Mouse (Mus musculus) limb, embryonic 14.5 days (tissue): ENCODE results near the gene Arhgef3. TPM values are rescaled to one million over a fixed set of nuclear protein-coding genes. Genes with fewer than 3 reads are reported as not detected.

Experiments used
- ATAC-seq: fragments of 200-750 bp; cut with Nextera tagmentation; 2 replicates; pipeline ENCODE4 v1.8.0; 2017; ENCODE audit warnings: low read depth, moderate number of reproducible peaks, moderate TSS enrichment; ENCODE audit not compliant: low FRiP score
- DNase-seq: peaks from one replicate; pipeline ENCODE4 v3.0.0-alpha.2; 2015; ENCODE audit warnings: low spot score
- H3K27ac ChIP-seq: fragments of 300-500 bp; sonication (generic); replicated peaks from 2 replicates; pipeline ENCODE4 v1.5.1; 2014; ENCODE audit warnings: low read depth, mild to moderate bottlenecking, low read length, moderate library complexity, mixed read lengths
- H3K27me3 ChIP-seq: fragments of 300-500 bp; sonication (generic); 2 replicates; pipeline ENCODE4 v1.6.1; 2014; ENCODE audit warnings: low read length, mixed read lengths; ENCODE audit not compliant: control insufficient read depth, insufficient read depth
- H3K36me3 ChIP-seq: fragments of 300-500 bp; sonication (generic); 2 replicates; pipeline ENCODE4 v1.6.1; 2014; ENCODE audit warnings: mild to moderate bottlenecking, low read length, moderate library complexity, mixed read lengths; ENCODE audit not compliant: control insufficient read depth, insufficient read depth
- H3K4me1 ChIP-seq: fragments of 300-500 bp; sonication (generic); 2 replicates; pipeline ENCODE4 v1.6.1; 2014; ENCODE audit warnings: antibody characterized with exemption, low read length, mixed read lengths; ENCODE audit not compliant: control insufficient read depth, insufficient read depth
- H3K4me2 ChIP-seq: fragments of 300-500 bp; sonication (generic); replicated peaks from 2 replicates; pipeline ENCODE4 v1.6.1; 2014; ENCODE audit warnings: low read depth, mild to moderate bottlenecking, low read length, moderate library complexity; ENCODE audit not compliant: severe bottlenecking
- H3K4me3 ChIP-seq: fragments of 300-500 bp; sonication (generic); replicated peaks from 2 replicates; pipeline ENCODE4 v1.5.1; 2014; ENCODE audit warnings: low read length
- H3K9ac ChIP-seq: fragments of 300-500 bp; sonication (generic); 2 replicates; pipeline ENCODE4 v1.6.1; 2014; ENCODE audit warnings: mild to moderate bottlenecking, low read depth, low read length, moderate library complexity; ENCODE audit not compliant: severe bottlenecking
- H3K9me3 ChIP-seq: fragments of 300-500 bp; sonication (generic); 2 replicates; pipeline ENCODE4 v1.6.1; 2016; ENCODE audit warnings: low read length; ENCODE audit not compliant: control insufficient read depth
- POLR2A ChIP-seq: fragments of 200-500 bp; IDR thresholded peaks from 2 replicates; pipeline ENCODE4 v1.8.0; 2012; ENCODE audit warnings: inconsistent platforms, mild to moderate bottlenecking, moderate library complexity, borderline replicate concordance; ENCODE audit not compliant: insufficient read depth, insufficient read length; ENCODE audit errors: extremely low read depth
- WGBS: fragments of 180-500 bp; shearing (Covaris S2); extraction: QIAGEN DNeasy Blood & Tissue Kit; methylation state at CpG from one replicate; pipeline ENCODE4 v1.1.7; 2014; 5-methylcytosine and 5-hydroxymethylcytosine counted together
- polyA plus RNA-seq, 2 experiments: library from polyadenylated mRNA; depleted of rRNA in 1 of 2; stranded (reverse) in 1 of 2; unstranded in 1 of 2; fragments of >200 nt; fragmentation: Nextera tagmentation in 1 of 2; extraction: Ambion mirVana in 1 of 2; gene quantifications; 2 replicates each; pipeline versions ENCODE4 v1.2.1 to v1.2.3; 2012 to 2014

Gene Arhgef3
- polyA plus RNA-seq, 2 experiments = 14.3 to 22.5 TPM

DNA sequence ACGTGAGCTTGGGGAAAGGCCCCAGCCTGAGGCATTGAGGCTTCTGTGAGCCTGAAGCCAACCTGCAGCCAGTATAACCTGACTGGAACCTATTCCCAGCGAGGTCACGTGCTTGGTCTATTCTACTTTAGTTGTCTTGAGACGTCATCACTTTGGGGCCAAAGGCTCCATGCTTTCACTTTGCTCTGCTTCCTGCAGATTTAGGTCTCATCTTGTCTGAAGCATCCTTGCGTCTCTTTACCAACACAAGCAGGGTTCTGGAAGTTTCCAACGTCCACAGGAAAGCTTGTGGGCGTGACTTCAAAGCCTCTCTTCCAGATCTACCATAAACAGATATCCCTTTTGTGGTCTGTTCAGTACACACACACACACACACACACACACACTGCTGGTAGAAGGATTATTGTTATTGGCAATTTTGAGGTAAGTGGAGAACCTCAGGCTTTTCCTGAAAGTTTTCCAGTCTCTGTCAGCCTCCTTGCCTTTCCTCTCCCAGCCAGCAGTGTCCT, 135.6 kb downstream of the Arhgef3 start:
- no peak overlapping the region for H3K4me2 ChIP-seq
- no peak overlapping the region for H3K9ac ChIP-seq
- no peak for DNase-seq
- H3K9me3 ChIP-seq = no peaks in the 10 kb centered on the region
- no peak for TF ChIP-seq POLR2A
- H3K27ac ChIP-seq = no peak overlapping the region
- no peaks in the 10 kb centered on the region for H3K4me1 ChIP-seq
- WGBS = 71% methylated on average over 7 of the region's 7 CpGs
- ATAC-seq = no peak
- no peak overlapping the region for H3K4me3 ChIP-seq
- no peaks in the 10 kb centered on the region for H3K27me3 ChIP-seq
- no peaks in the 10 kb centered on the region for H3K36me3 ChIP-seq

DNA sequence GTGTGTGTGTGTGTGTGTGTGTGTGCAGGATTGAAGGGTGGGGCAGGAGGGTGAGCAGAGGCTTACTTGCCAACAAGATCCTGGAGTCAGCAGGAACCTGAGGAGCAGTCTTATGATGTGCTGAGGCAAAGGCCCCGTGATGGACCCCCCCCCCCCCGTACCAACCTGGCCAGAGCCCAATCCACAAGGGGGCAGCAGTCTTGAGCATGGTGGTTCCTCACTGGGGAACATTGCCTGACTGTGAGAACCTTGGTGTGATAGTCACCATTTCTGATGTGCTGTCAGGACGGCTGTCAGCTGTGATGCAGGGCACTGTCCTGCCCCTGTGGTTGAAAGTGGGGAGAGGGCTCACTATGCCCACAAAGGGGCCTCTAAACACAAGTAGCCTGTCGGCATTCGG, 138.7 kb downstream of the Arhgef3 start:
- Histone ChIP-seq H3K9me3 (no peaks in the 10 kb centered on the region), H3K36me3 (no peaks in the 10 kb centered on the region), H3K9ac (no peak overlapping the region), H3K27ac (no peak overlapping the region), H3K4me2 (no peak overlapping the region), H3K27me3 (no peaks in the 10 kb centered on the region), H3K4me3 (no peak overlapping the region), H3K4me1 (no peaks in the 10 kb centered on the region)
- no peak for ATAC-seq
- no peak for TF ChIP-seq POLR2A
- no peak for DNase-seq
- 83% methylated on average over 3 of the region's 5 CpGs for WGBS

DNA sequence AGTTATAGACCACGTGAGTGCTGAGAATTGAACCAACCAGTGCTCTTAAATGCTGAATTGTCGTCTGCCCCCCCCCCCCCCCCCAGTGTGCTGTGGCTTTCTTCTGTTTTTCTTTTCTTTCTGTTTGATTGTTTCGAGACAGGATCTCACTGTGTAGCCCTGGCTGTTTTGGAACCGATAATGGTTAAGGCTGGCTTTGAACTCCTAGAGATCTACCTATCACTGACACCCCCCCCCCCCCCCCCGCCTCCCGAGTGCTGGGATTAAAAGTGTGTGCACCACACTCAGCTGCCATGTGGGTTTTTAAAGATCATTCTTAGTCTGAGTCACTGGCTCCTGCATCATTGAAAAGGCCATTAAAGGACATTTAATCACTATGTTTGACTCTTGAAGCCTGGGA, 147.7 kb downstream of the Arhgef3 start:
- H3K27ac ChIP-seq = no peak overlapping the region
- H3K9me3 ChIP-seq = no peaks in the 10 kb centered on the region
- ATAC-seq (no peak), DNase-seq (no peak)
- H3K27me3 ChIP-seq = no peaks in the 10 kb centered on the region
- 55% methylated on average over 6 of the region's 6 CpGs for WGBS
- H3K9ac ChIP-seq = no peak overlapping the region
- TF ChIP-seq POLR2A = no peak
- no peak overlapping the region for H3K4me3 ChIP-seq
- no peak overlapping the region for H3K4me2 ChIP-seq
- H3K36me3 ChIP-seq = no peaks in the 10 kb centered on the region
- 0 out of 2 replicates have a peak, but pooled peaks cover 3% of the 10 kb centered on the region for H3K4me1 ChIP-seq

DNA sequence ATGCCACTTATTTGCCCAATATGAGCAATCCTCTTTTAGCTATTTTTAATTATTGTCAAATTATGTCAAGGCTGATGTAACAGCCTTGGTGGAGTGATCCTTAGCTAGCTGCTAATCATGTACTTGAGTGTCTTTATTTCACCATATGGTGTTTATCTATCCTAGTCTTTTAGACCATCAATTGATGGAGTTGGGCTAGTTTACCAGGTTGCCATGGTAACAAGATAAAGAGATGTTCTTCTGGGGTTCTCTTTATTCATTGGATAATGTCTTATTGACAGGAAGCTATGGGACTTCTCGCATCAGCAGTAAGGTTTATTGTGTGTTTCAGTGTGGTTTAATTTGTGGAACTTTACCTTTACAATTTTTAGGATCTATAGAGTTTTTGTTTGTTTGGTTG, 151.9 kb downstream of the Arhgef3 start:
- H3K9me3 ChIP-seq = no peaks in the 10 kb centered on the region
- H3K27ac ChIP-seq = no peak overlapping the region
- WGBS = 93% methylated on average over 1 of the region's 1 CpGs
- TF ChIP-seq POLR2A = no peak
- no peak overlapping the region for H3K9ac ChIP-seq
- H3K4me1 ChIP-seq = 0 out of 2 replicates have a peak, but pooled peaks cover 3% of the 10 kb centered on the region
- no peaks in the 10 kb centered on the region for H3K27me3 ChIP-seq
- ATAC-seq (no peak), DNase-seq (no peak)
- H3K4me2 ChIP-seq = no peak overlapping the region
- H3K4me3 ChIP-seq = no peak overlapping the region
- no peaks in the 10 kb centered on the region for H3K36me3 ChIP-seq

DNA sequence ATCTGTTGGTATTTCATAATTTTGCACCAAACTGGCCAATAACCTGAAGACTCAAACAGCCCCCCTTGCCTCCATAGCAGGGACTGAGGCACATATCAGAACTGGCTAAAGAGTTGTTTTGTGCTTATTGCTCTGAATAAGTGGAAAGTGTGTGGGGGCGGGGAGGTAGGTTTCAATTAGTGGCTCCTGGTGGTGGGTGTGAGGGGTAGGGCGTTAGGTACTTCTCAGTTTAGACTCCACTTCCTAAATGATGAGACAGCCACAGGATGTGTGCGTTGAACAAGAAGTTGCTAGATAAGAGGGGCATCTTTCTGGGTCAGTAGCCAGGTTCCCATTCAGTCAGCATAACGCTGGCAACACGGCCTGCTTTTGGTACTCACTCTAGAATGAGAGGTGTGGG, 153.4 kb downstream of the Arhgef3 start:
- DNase-seq (no peak), ATAC-seq (no peak)
- Histone ChIP-seq H3K27me3 (no peaks in the 10 kb centered on the region), H3K27ac (no peak overlapping the region), H3K4me1 (no peaks in the 10 kb centered on the region), H3K9me3 (no peaks in the 10 kb centered on the region), H3K9ac (no peak overlapping the region), H3K4me3 (no peak overlapping the region), H3K4me2 (no peak overlapping the region), H3K36me3 (no peaks in the 10 kb centered on the region)
- 73% methylated on average over 5 of the region's 5 CpGs for WGBS
- no peak for TF ChIP-seq POLR2A
